Mouse (Mus musculus) v-Abl transformed pro-B cells (cell line): ENCODE results near the gene Tbc1d19.

Source experiments
- in situ Hi-C, 2 experiments: fragments of 400-800 bp; cut with MboI; formaldehyde crosslinking; loops; one replicate each; pipeline ENCODE4 v1.15.1; 2025; ENCODE audit not compliant: unreplicated experiment in 2 of 2

Gene Tbc1d19

DNA sequence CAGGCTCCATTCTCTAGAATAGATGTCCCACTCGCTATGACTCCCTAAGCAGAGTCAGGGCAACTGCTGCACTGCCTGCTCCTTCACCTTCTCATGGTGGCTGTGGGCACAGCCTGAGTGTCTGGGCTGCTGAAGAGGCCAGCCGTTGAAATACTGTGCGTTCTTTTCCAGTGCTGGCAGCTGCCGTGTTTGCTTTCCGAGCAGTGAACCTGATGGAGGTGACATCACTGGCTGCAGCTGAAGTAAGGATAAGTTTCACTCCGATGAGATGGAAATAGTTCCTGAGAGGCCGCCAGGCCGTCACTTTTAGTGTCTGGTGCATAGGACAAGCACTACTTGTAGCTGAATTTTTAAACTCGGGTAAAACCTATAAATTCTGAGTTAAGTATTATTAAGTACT, 92.0 kb downstream of the Tbc1d19 start:
- in situ Hi-C loops = no loop called here

DNA sequence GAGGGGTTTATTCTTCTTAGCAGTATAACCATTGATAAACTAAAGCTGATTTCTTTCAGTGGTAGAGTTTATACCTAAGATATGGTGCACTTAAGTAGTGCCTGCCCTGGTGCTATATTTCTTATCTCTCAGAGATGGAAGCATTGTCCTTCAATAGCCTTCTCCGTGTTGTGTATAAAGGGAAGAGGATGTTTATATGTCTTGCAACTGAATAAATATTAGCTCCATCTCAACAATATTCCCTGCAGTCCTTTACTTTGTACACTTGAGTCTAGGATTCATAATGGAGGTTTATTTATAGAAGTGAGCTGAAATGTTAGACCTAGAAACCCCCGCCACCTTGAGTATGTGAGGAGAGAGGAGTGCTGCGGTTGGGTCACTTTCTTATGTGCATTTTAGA, 93.4 kb downstream of the Tbc1d19 start:
- in situ Hi-C loops = no loop called here

GRCm38 (mm10) chr5:53909201-53909600, 99.8 kb downstream of the Tbc1d19 start:
- in situ Hi-C loops = no loop called here

GRCm38 (mm10) chr5:53920416-53920815, 111.0 kb downstream of the Tbc1d19 start:
- in situ Hi-C loops = no loop called here

- in situ Hi-C loops = no loop called here
These were observed 112.9 kb downstream of the Tbc1d19 start for GRCm38 (mm10) chr5:53922149-53922904.

DNA sequence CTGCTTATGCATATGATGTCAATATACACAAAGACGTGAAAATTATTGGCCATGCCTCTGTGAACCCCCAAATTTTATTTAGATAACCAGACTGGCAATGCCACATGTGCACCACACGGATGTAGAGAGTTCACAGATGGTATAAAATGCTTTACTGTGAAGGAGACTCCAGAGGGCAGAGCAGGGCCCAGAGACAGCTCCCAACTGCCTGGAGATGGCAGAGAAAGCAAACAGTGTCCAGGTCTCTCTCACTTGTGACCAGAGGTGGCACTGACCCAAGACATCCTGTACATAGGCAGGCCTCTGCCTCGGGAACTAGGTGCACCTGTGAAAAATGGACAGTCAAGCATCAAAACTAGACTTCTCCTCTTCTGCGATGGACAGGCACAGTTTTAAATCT, 114.6 kb downstream of the Tbc1d19 start:
- in situ Hi-C loops = no loop called here

DNA sequence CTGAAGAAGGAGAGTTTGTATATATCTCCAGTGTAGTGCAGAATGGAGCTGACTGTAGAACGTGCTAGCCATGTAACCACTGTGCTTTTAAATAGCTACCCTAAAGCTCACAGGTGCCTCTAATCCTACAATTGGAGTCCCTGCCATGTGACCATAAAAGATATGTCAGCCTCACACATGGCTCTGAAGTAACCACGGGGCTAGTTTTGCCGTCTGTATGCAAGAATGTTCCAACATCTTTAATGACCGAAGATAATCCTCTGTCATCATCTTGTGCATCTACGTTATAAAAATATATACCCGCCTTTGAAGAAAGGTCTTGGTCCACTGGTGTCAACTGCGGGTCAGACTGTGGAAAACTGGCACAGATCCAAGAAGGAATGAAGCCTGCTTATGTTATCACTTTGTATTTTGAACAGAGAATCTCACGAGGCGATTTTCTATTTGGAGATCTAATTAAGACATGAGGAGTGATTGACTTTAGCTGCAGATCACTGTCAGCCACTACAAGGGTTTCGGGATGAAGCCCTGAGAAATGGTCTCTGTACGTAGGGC, 117.0 kb downstream of the Tbc1d19 start:
- in situ Hi-C loops = no loop called here

DNA sequence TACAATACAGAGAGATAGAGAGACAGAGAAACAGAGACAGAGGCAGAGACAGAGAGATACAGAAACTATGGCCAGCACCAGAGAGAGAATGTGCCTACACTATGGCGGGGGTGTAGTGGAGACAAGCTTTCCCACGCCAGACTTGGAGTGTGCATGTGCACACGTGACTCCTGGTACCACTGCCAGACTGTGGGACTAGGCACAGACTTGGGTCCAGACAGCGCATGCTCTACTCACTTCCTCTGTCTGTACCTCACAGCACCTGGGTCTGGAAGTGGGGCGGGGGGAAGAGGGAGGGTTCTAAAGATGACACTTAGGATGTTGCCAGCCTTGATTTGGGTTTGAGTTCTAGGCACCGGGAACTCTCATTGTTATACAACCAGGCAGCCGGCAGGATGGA, 118.5 kb downstream of the Tbc1d19 start:
- in situ Hi-C loops = no loop called here

- in situ Hi-C loops = no loop called here
These were observed 119.1 kb downstream of the Tbc1d19 start for GRCm38 (mm10) chr5:53928537-53928936.

DNA sequence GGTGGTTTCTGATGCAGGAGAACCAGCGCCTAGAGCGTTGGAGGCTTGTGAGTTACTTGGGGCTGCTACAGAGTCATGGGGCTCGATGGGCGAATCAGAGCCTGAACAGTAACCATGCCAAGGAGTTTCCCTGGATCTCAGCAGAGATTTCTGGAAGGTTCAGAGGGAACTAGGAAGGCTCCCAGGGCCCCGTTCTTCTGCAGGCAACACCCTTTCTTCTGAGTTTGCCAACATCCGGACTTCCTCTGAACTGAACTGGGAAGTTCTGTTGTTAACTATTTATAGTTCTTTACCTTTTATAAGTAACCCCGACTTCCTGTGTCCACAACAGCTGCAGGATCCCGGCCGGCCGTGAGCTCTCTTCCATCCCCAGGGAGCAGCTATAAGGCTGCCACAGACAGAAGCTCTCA, 119.8 kb downstream of the Tbc1d19 start:
- in situ Hi-C loops = no loop called here

DNA sequence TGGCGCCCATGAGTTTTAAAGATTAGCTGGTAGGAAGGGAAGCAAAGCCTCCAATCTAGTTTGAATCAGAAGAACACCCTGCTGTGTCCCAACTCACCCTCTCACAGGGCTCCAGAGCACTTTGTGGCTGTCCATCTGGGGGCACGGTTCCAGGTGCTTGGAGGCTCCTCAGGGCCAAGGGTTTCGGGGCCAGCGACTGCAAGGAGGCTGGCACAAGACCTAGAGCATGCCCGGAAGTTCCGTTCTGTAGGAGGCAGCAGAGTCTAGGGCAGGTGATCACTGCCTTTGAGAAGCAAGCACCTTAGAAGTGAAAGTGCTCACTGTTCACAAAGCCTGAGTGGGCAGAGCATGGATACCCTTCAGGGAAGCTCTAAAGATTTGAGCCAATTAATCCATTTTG, 120.4 kb downstream of the Tbc1d19 start:
- in situ Hi-C loops = loop anchor here (5.0 kb wide), 2 partner anchors 62 to 67 kb away; partner anchors contain the start of gene Stim2 (in 1 of the 2)

- in situ Hi-C loops = loop anchor here (5.0 kb wide), 2 partner anchors 61 to 66 kb away; partner anchors contain the start of gene Stim2 (in 1 of the 2)
These were observed 121.6 kb downstream of the Tbc1d19 start for GRCm38 (mm10) chr5:53931011-53931410.

- in situ Hi-C loops = loop anchor here (5.0 kb wide), 2 partner anchors 59 to 64 kb away; partner anchors contain the start of gene Stim2 (in 1 of the 2)
These were observed 124.2 kb downstream of the Tbc1d19 start for GRCm38 (mm10) chr5:53933628-53934027.

DNA sequence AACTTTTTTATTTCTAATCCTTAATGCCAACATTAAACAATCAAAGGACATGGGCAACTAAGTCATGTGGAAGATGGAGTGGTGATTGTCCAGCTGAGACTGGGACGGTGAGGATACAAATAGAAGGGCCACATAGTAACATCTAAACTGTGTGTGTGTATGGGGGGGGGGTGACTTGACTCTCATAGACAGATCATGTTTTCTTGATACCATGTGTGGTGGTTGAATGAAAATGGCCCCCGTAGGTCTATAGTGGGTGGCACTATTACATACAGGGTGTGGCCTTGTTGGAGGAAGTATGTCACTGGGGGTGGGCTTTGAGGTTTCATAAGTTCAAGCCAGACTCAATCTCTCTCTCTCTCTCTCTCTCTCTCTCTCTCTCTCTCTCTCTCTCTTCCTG, 124.6 kb downstream of the Tbc1d19 start:
- in situ Hi-C loops = loop anchor here (5.0 kb wide), 2 partner anchors 58 to 63 kb away; partner anchors contain the start of gene Stim2 (in 1 of the 2)

GRCm38 (mm10) chr5:53934826-53935225, 125.4 kb downstream of the Tbc1d19 start:
- in situ Hi-C loops = loop anchor here (5.0 kb wide), 2 partner anchors 57 to 62 kb away; partner anchors contain the start of gene Stim2 (in 1 of the 2)

GRCm38 (mm10) chr5:53937187-53937586, 127.8 kb downstream of the Tbc1d19 start:
- in situ Hi-C loops = no loop called here

GRCm38 (mm10) chr5:53939026-53939425, 129.6 kb downstream of the Tbc1d19 start:
- in situ Hi-C loops = no loop called here

GRCm38 (mm10) chr5:53941322-53942024, 132.1 kb downstream of the Tbc1d19 start:
- in situ Hi-C loops = no loop called here

- in situ Hi-C loops = no loop called here
These were observed 132.9 kb downstream of the Tbc1d19 start for GRCm38 (mm10) chr5:53942332-53942731.

GRCm38 (mm10) chr5:53943321-53943857, 134.0 kb downstream of the Tbc1d19 start:
- in situ Hi-C loops = no loop called here

- in situ Hi-C loops = no loop called here
These were observed 137.3 kb downstream of the Tbc1d19 start for GRCm38 (mm10) chr5:53946747-53947146.
